Mouse (Mus musculus) adrenal gland, postnatal 25 days (tissue): ENCODE measurements around the gene Grm4. TPM values are rescaled to one million over a fixed set of nuclear protein-coding genes. Genes with fewer than 3 reads are reported as not detected.

Source experiments
- DNase-seq: peaks from one replicate; pipeline ENCODE4 v3.0.0; 2021; ENCODE audit warnings: mixed read lengths
- total RNA-seq: library from RNA; stranded (reverse); gene quantifications from 2 replicates; pipeline ENCODE4 v1.2.3, GENCODE M21; 2021

Gene Grm4
- total RNA-seq, 1 experiment from 2014 or later, result 3.1 TPM

DNA sequence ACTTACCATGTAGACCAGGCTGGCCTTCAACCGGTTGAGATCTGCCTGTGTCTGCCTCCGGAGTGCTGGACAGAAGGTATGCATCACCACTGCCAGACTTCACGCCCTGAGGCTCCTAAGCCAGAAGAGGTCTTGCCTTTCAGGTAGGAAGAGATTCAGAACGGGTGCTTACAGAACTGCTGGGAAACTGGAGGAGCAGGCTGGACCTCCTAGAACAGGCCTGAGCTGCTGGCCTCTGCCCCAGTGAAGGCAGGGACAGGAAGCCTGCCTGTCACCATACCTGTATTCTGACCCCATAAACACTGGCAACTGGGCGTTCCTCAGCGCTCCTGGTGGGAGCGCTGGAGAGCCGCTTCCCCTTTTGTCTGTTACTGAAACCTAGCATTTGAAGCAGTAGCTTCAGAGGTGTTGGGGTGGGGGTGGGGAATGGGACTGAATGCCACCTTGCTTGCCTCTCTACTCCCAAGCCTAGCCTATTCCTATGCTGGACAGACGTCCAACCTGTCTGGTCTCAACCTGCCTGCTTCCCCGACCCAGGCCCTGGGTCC lies 30.3 kb upstream of the Grm4 start:
- DNase-seq, result no peak

DNA sequence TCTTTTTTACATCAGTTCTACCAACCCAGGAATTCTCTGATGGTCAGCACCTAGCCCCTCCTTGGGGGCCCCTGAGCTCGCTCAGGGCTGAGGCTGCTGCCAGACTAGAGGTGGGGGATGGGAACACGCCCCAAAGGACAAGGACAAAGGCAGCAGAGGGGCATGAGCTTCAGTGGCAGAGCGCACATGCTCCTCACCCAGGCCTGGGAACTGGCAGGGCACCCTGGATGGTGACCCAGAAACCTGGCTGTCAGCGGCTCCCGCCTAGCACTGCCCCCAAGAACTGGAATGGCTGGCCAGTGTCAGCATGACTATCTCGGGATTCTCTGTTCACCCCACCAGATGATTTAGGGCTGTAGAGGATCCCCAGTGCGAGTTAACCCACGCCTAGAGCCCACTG lies 28.0 kb upstream of the Grm4 start:
- no peak for DNase-seq

DNA sequence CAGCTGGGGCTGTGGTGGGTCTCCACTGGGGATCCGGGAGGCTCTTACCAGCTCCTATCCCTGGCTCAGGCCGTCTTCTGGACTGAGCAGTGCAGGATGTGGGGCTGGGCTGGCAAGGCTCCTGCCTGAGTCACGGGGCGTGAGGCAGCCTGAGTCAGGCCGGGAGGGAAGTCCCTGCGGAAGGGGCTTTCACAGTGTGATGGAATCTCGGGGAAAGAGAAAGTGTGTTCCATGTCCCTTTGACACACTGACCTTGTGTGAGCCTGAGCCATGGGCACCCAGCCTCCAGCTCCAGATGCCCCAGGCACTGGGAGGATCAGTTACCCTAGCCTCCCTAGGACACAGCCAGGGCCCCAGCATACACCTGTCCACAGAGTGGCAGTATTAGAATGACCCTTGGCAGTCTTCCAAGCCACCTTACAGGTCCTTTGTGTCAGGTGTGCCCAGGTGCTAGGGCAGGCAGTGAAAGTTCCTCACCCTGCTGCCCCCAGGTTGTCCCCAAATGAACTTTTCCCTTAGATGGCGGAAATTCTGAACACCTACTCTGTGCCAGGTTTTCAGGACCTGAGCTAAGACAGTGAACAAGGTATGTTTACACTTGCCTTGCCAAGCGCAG lies 26.2 kb upstream of the Grm4 start:
- DNase-seq, result peak; percentile 85

DNA sequence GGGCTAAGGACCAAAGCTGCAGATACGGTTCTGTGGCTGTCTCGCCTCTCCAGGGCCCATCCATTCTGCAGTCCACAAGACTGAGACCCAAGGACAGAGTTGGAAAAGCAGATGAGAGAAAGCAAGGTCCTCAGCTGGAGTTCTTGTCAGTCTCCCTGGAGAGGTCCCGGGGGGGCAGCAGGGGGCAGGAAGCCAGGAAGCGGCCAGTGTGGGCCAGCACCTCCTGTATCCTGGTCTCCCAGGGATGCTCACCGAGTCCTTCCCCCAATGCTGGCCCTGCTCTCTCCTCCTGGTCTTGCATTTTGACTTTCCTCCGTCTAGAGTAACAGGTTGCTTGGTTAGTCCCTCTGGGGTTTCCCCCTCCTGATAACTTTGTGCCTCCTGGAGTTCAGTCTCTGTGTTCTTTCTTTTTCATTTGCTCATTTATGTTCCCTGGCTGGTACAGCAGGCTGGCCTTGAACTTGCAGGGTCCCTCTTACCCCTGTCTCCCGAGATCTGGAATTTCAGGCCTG lies 25.4 kb upstream of the Grm4 start:
- DNase-seq, result no peak

DNA sequence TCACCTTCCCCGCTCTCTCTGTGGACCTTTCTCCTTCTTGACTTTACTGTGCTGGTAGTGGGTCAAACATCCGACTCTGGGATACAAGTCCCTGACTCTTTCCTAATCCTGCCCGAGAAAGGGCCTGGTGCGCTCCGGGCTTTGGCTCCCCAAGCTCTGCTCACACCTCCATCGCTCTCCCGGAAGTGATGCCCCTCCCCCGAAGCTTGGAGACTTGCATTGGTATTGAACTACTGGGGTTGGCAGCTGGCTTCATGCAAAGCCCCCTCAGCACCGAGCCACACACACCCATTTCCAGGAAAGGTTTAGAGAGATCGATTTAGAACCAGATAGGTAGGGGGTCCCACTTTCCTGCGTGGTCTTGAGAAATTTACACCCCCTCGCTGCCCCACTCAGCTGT lies 24.8 kb upstream of the Grm4 start:
- DNase-seq, result no peak

DNA sequence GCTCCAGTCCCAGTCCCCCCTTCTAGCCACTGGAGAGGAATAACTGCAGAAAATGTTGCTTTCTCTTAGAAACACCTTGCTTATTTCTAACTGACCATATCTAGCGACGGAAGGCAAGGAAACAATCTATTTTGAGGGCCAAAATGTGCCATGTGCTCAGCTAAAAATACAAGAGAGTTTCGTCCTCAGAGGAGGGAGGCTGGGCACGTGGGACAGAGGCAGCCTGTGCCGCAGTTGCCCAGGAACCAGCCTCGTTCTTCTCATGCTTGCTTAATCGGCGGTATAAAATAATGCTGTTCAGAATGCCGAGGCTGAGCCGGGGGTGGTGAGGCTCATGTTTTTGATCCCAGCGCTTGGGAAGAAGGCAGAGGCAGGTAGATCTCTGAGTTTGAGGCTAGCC lies 23.3 kb upstream of the Grm4 start:
- DNase-seq, result no peak

DNA sequence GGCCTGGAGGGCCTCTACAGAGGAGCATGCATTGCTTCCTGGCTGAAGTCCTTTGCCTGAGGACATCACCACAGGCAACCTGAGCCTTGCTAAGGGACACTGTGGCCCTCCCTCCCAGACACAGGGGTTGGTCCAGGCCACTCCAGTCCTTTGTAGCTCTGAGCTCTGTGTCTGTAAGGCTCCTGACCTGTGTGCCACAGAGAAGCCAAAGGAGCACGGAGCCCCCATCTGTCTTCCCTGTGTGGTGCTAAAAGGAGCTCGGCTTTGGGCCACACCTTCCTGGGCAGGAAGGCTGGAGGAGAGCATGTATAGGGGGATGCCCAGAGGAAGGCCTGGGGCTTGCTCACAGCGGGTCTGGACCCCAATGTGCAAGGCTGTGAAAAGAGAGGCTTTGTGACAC lies 20.8 kb upstream of the Grm4 start:
- no peak for DNase-seq

DNA sequence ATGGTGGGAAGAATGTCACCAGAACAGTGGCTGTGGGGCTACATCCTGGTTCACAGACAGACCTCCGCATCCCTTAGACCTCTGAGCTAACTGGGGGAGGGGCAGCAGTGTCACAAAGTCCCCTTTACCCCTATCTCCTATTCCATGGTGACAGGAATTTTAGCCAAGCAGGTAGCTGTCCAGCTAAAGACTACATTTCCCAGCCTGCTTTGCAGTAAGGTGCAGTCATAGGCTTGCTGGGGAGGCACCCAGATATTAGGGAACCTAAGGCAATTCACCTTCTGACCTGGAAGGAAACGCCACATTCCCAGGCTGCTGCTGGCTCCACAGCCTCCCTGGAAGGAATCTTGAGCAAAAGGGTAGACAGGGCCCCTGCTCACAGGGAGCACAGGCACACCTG lies 20.1 kb upstream of the Grm4 start:
- DNase-seq, result no peak

DNA sequence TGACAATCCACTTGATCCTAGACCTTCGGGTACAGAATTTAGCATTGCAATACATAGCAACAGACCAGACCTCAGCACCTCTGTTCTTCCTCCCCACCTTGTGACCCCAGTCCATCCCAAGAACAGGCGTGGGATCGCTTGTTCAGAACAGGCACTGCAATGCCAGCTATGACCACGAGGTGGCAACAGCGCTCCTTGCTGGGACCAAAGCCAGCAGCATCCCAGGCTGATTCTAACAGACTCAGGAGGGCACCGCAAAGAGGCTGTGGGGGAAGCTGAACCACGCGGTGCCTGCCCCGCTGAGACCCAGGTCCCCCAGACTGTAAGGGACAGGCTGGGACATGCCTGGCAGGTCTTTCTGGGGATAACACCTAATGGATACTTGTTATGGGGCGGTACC lies 13.5 kb upstream of the Grm4 start:
- peak; percentile 90 for DNase-seq

DNA sequence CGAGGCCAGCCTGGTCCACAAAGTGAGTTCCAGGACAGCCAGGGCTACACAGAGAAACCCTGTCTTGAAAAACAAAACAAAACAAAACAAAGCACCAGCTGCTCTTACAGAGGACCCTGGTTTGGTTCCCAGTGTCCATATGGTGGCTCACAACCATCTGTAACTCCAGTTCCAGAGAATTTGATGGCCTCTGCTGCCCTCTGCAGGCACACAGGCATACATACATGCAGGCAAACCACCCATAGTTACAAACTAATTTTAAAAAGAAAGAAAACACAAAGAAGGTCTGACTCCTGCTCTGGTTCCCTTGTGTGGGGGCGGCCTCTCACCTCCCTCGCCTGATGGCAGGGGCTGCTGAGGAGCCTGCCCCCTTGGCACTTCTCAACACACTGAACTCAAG lies 12.2 kb upstream of the Grm4 start:
- DNase-seq, result no peak

DNA sequence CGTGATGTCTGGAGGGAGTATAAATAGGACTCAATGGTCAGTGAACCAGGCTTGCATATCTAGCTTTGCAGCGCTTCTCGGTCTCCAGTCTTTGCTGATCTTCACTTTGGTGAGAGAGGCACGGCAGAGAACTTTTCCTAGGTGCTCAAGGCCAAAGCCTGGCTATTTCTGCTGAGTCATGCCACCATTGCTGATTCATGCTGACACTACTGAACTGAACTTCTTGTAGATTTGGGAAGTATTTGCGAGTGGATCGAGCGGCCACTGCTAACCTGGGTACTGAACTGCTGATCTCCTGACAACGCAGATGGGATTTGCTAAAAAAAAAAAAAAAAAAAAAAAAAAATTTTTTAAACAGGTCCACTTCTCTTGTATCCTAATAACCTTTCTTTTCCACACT lies 10.9 kb upstream of the Grm4 start:
- DNase-seq, result peak; percentile 30

DNA sequence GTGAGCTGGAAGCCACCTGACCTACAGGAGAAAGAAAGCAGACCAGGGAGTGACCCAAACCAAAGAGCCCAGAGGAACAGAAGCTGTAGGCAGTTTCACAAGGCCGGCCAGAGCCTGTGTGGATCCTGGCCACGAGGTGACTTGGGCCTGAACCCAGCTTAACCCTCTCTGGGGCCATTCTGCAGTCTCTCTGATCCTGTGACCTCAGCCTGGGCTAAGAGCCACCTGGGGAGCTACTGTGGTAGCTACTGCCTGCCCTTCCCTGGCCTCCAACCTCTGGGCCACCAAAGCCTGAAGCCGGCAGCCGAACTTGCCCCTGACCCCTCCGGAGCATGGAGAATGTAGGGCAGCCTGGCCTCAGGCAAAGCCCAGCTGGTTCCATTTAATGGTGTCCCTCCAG lies 7.6 kb upstream of the Grm4 start:
- DNase-seq, result peak; percentile 28

DNA sequence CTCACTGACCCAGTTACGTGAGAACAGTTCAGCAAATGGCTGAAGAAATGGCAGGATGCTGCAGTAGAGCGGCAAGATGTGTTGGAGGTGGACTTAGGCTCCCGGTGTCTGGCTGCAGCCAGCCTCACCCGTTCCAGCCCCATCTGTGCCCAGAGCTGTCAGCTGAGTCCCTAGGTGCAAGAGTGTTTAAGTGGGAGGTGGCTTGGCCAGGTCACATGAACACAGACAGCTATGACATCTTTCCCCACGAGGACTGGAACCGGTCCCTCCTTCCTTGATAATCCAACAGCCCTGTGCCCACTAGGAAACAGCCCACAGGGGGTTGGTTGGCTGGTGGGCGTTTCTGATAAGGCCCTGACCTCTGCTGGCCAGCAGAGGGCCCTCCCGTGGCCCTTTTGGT lies 6.8 kb upstream of the Grm4 start:
- no peak for DNase-seq

DNA sequence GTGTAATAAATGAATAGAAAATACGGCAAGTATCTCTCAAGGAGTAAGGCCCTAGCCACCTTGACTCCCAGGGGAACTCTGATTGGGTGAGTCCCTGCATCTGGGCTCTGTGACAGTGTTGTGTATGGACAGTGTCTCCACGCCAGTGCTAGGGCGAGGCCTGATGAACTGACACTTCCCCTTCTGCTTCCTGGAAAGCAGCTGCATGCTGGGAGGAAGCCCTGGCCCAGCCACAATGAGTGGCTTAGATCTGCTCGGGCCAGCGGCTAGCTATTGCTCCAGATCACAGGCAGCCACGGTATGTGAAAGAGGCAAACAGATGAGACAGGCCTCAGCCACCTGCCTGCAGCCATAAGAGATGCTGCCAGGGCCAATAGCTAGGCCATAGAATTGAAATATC lies 6.0 kb upstream of the Grm4 start:
- no peak for DNase-seq

DNA sequence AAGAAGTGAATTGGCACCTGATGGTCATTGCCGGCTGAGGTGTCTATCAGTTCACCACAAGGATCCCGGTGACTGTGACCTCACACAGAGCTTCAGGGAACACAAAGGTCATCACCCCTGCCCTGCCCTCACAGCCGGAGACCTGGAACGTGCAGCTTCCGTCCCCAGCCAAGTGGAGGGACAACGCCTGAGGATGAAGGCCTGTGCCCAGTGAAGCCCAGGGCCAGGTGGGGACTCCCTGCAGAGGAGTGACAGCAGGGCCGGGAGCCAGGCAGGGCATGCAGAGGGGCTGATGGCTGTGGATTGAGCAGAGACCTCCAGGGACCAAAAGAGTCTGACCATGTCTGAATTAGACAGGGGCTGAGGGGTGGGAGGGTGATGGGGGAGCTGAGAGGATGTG lies 1.9 kb upstream of the Grm4 start:
- DNase-seq, result no peak

DNA sequence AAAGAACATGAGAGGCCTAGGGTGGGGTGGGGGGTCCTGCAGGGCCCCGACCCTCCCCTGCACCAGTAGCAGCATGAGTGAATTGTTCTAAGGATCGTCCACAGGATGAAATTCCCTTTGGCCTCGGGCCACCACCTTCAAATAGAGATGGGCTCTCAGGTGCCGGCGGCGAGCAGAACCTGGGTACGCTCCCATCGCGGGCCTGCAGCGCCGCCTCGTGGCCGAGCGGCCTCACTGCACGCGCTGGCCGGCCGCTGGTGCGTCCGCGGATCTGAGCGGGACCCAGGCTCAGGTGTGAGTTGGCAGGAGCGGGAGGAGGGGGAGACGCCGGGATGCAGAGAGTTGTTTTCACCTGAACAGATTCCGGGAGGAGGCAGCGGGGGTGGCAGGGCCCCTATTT lies 646 bp downstream of the Grm4 start:
- peak; percentile 69 for DNase-seq

DNA sequence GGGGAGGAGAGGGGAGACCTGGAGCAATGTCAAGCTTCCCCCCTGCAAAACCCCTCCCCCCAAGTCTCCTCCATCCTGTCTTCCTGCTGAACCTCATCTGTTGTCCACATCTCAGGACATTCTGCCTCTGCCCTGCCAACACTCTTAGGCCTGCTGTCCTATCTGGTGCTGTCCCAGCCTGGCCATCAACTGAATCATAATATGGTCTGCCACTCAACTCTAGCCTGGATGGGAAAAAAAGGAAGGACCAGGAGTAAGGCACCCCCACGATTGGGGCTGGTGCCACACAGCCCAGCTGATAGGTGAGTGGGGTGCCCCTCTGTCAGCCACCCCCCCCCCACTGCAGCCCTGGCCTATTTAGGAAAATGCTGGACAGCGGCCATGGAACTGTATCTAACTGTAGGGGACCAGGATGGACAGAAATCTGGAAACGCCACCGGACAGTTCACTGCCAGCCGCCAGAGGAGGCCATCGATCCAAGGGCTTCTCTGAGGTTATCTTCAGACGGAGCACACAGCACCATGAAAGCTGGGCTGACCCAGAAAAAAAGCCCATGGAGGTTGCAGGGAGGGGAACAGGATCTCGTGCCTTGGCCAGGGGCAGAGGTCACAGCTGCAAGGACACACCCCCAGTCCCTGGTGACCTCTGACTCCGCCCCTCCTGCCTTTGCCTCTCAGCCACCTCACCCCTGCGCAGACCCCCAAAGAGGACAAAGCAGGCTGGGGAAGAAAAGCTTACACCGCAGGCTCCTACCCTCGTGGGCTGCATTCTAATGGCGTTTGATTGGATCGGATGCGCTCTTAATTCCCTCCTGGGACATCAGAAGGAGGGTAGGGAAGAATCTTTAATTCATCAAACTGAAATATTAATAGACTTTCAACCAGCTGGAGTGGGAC lies 2.3 kb downstream of the Grm4 start:
- DNase-seq, result no peak

DNA sequence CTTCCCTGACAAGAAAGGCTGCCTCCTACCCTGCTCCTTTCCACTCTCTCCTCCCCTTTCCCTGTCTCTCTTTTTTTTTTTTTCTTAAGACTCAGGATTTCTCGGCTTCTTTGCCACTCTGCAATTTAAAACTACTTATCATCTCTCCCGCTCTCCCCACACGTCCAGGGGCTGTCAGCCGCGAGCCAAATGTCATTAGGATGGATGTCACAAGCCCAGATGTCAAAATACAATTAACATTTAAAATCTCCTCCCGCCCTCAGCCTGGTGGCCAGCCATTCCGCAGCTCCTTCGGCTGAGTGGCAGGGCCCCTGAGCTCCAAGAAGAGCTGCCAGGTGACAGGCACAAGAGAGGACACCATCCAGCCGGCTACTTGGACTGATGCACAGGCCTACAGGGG lies 2.9 kb downstream of the Grm4 start:
- DNase-seq, result no peak

DNA sequence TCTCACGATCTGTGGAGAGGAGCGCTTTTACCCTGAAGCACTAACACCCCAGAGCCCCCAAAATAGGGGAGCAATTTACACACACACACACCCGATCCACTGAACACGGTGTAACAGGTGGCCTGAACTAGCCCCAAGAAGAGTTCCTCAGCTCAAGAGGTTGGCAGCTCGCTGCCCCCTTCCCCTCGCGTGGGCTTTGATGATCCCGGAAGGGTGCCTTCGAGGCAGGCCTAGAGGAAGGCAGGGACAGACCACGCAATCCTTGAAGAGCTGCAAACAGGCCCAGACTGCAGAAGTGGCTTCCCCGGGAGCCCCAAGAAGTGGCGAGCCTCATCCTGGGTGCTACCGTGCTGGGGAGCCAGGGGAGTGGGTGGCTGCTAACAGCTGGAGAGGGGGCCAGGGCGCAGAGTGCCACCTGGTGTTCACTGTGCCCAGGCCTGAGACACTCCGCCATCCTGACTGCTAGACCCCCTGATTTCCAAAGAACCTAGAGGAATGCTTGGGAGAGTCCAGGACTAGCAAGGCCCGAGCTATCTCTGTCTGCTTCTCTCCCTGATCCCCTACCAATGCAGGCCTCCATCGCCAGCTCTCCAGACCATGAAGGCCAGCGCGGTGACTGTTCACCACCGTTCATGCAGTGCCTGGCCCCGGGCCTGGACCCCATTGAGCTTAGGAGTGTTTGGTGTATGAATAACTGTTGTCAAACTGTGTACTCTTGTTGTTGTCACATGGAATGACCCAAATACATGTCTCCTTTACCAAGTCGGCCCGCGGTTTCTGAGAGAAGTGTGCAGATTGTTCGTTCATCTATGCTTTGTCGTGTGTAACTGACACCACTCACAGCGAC lies 7.1 kb downstream of the Grm4 start:
- DNase-seq, result no peak

DNA sequence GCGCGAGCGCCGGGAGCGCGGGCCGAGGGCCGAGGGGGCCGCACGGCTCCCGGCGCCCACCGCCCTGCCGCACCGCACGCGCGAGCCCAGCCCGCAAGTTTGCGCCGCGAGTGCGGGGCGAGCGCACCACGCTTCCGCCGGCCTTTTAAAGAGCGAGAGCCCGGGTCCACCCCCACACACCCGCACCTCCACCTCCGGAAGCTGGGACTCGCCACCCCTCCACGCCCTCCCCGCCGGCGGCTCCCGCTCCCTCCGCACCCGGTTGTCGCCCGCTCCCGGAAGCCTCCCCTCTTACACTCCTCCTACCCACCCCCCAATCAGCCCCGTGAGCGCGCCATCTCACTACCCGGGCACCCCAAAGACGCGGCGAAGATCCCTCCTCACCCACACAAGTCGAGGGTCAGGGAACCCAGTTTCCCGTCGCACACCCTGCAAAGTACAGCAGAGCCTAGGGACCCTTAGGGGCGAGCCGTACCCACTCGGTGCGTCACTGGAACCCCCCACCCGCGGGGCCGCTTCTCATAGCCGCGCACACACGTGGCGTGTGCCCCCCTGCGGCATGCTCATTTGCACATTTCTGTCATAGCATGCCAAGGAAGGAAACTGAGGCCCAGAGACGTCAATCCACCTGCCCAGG lies 7.8 kb downstream of the Grm4 start:
- DNase-seq, result no peak

DNA sequence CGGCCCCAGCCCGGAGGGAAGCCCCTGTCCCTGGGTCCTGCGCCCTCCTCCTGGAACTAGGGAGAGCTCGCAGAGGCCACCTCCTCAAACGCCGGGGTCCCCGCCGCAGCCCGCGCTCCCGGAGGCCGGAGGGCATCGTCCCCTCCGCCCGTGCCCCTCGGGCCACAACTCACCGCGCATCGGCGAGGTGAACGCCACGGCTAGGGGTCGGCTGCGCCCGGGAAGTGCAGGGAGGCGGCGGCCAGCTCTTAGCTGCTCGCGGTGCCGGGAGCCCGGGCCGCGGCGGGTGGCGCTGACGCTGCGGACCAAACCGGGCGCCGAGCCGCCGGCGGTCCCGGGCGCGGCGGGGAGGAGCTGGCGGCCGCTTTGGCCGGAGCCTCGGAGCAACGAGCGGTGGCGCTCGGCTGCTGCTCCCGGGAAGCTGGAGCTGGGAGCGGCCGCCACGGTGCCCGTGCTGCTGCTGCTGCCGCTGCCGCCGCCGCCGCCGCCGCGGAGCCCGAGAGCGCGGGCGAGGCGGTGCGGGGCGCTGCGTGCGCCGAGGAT lies 8.5 kb downstream of the Grm4 start:
- DNase-seq, result peak; percentile 56
